Mouse (Mus musculus) bone marrow, adult 2 months (tissue): Measurements from ENCODE around the gene Tln2.

Source experiments
- CTCF ChIP-seq: fragments of 200-500 bp; IDR thresholded peaks from 2 replicates; pipeline ENCODE4 v1.5.1; 2011; ENCODE audit warnings: low read length, control low read depth; ENCODE audit not compliant: control insufficient read depth, insufficient read depth
- POLR2A ChIP-seq: fragments of 200-500 bp; IDR thresholded peaks from 2 replicates; pipeline ENCODE4 v1.6.1; 2011; ENCODE audit warnings: low read depth, mild to moderate bottlenecking, control low read depth, low read length, borderline replicate concordance; ENCODE audit not compliant: control insufficient read depth

GRCm38 (mm10) chr9:67361511-67361910 lies 198.0 kb downstream of the Tln2 start:
- no peak for TF ChIP-seq POLR2A
- no peak for TF ChIP-seq CTCF
